26 mouse cellular contexts compared by ENCODE assay signal in the genomic region with DNA sequence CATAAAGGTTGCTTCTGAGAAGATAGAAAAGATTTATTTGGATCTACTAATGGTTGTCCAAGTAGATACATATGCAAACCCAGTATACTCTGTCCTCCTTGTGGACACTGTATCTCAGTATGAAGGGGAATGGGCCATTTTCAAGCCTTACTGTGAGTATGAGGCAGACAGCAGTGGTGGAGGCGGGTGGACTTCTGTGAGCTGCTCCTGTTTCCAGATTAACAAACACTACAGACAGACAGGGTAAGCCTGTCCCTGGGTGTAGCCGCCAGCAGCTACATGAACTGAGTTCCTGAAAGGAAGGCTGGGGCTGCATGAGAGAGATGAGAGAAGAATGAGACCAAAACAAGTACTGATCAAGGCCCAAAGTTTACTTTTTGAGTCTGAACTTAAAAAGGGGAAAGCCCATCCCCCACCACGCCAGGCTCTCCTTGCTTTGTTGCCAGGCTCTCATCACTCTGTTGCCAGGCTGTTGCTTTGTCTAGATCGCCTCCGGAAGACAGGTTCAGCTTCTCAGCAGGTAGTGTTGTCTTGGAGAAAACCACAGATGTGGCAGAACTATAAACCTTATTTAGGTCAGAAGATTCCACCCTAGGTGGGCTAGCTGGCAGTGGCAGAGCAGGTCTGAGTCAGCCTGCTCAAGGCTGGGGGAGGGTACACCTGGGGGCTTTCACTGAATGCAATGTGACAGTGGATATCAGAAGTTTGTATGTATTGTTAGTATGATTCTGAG. TPM values are rescaled to one million over a fixed set of nuclear protein-coding genes. Genes with fewer than 3 reads are reported as not detected.
DNase-seq lines count a peak whose midpoint lies in the region; ATAC-seq lines count a peak whose summit lies in the region.
"Had no signal": no experiment of that assay in that cellular context is flagged by ENCODE, and none has a peak within 500 bp of the region (broad histone marks: within the 10 kb centered on the region; RNA-seq: fewer than 3 reads in every experiment).

Gene 1700093K21Rik (minus strand): TSS at position 683 of the 733 bp plus-strand sequence.

- H3K9me3 ChIP-seq in heart, embryonic 10.5 days, result no peaks in the 10 kb centered on the region
- no peaks in the 10 kb centered on the region for H3K9me3 ChIP-seq in liver, embryonic 11.5 days (ENCODE audit: control insufficient read depth, low read length)
- H3K9me3 ChIP-seq: hindbrain, embryonic 15.5 days; intestine, embryonic 15.5 days; liver, embryonic 12.5 days; neural tube, embryonic 13.5 days had no signal

- H3K4me1 ChIP-seq in heart, embryonic 10.5 days, result peaks cover 7% of the 10 kb centered on the region; the same call in 1 of the 2 replicates
- no peaks in the 10 kb centered on the region for H3K4me1 ChIP-seq in liver, embryonic 11.5 days (replicated peaks; ENCODE audit: control insufficient read depth, insufficient read depth, low read length)
- H3K4me1 ChIP-seq: heart, embryonic 12.5 days; hindbrain, embryonic 15.5 days; intestine, embryonic 15.5 days; liver, embryonic 12.5 days; neural tube, embryonic 13.5 days had no signal

- DNase-seq in heart, adult 11 months, result peak; percentile 45
- DNase-seq in heart, embryonic 10.5 days (ENCODE audit: low spot score), result no peak
- DNase-seq in retina, embryonic 14.5 days (ENCODE audit: low spot score), result peak; percentile 2
- no peak for DNase-seq in retina, postnatal 1 day
- DNase-seq in brain, adult 2 months (ENCODE audit: low read depth, low spot score), result peak; percentile 33
- no peak for DNase-seq in adrenal gland, postnatal 4 days (ENCODE audit: low spot score in 2 of 2)
- no peak for DNase-seq in liver, embryonic 11.5 days (ENCODE audit: low spot score)
- DNase-seq: adrenal gland, postnatal 14 days; cerebellum, adult 8-10 months; gastrocnemius, adult 2 months; heart, postnatal 14 days; kidney, postnatal 36 days; lung, adult 2 months; thymus, adult 18-20 months had no signal

- ATAC-seq in liver, embryonic 11.5 days (replicated peaks; ENCODE audit: low FRiP score), result no peak
- ATAC-seq: forebrain, embryonic 16.5 days; intestine, embryonic 15.5 days; liver, embryonic 12.5 days; Patski had no signal

- H3K4me2 ChIP-seq in liver, embryonic 11.5 days, result no peak within 1 kb of the TSS
- H3K4me2 ChIP-seq: heart, embryonic 12.5 days; hindbrain, embryonic 15.5 days; intestine, embryonic 15.5 days; liver, embryonic 12.5 days; neural tube, embryonic 13.5 days had no signal

- 41% methylated on average over 5 of the region's 5 CpGs for WGBS in heart, embryonic 10.5 days
- 61% methylated on average over 5 of the region's 5 CpGs for WGBS in liver, embryonic 11.5 days

- no peaks in the 10 kb centered on the region for H3K36me3 ChIP-seq in heart, embryonic 10.5 days
- H3K36me3 ChIP-seq in liver, embryonic 11.5 days (ENCODE audit: control insufficient read depth, insufficient read depth, low read length), result no peaks in the 10 kb centered on the region
- H3K36me3 ChIP-seq: heart, embryonic 12.5 days; hindbrain, embryonic 15.5 days; intestine, embryonic 15.5 days; liver, embryonic 12.5 days; neural tube, embryonic 13.5 days had no signal

- no peak within 1 kb of the TSS for H3K9ac ChIP-seq in liver, embryonic 11.5 days (ENCODE audit: low read depth, low read length)
- H3K9ac ChIP-seq: heart, embryonic 12.5 days; hindbrain, embryonic 15.5 days; intestine, embryonic 15.5 days; liver, embryonic 12.5 days; neural tube, embryonic 13.5 days had no signal

- H3K27ac ChIP-seq in heart, embryonic 10.5 days, result no peak within 1 kb of the TSS
- H3K27ac ChIP-seq in liver, embryonic 11.5 days (ENCODE audit: low read depth, low read length), result no peak within 1 kb of the TSS
- H3K27ac ChIP-seq: gastrocnemius, adult 2 months; hindbrain, embryonic 15.5 days; intestine, embryonic 15.5 days; liver, embryonic 12.5 days; neural tube, embryonic 13.5 days had no signal

- no peak within 1 kb of the TSS for H3K4me3 ChIP-seq in heart, embryonic 10.5 days
- no peak within 1 kb of the TSS for H3K4me3 ChIP-seq in liver, embryonic 11.5 days (ENCODE audit: low read depth, low read length)
- H3K4me3 ChIP-seq: gastrocnemius, adult 2 months; heart, embryonic 12.5 days; hindbrain, embryonic 15.5 days; intestine, embryonic 15.5 days; liver, embryonic 12.5 days; neural tube, embryonic 13.5 days had no signal

- no peaks in the 10 kb centered on the region for H3K27me3 ChIP-seq in heart, embryonic 10.5 days (ENCODE audit: insufficient read depth, poor library complexity, severe bottlenecking)
- H3K27me3 ChIP-seq in liver, embryonic 11.5 days (replicated peaks; ENCODE audit: control insufficient read depth, insufficient read depth, low read length), result no peaks in the 10 kb centered on the region
- H3K27me3 ChIP-seq: heart, embryonic 12.5 days; hindbrain, embryonic 15.5 days; intestine, embryonic 15.5 days; liver, embryonic 12.5 days; neural tube, embryonic 13.5 days had no signal

RNA-seq across cellular contexts. Expression of gene 1700093K21Rik, which starts in this region (rescaled TPM):
- not detected in 2 replicates for polyA plus RNA-seq in heart, embryonic 10.5 days (2016; fragmentation: Nextera tagmentation; extraction: Ambion mirVana)
- total RNA-seq in adrenal gland, postnatal 4 days (2021), result not detected
- polyA plus RNA-seq in liver, embryonic 11.5 days (2014; fragmentation: Nextera tagmentation; extraction: Ambion mirVana), result not detected in 2 replicates
- total RNA-seq: adrenal gland, postnatal 14 days; gastrocnemius, adult 2 months; heart, postnatal 14 days; megakaryocyte-erythroid progenitor cell, adult 5-6 weeks; monocyte, adult 5-6 weeks had no signal
- polyA plus RNA-seq: embryonic facial prominence, embryonic 14.5 days; heart, embryonic 12.5 days; intestine, embryonic 15.5 days; kidney, embryonic 14.5 days; limb, embryonic 11.5 days; liver, embryonic 12.5 days; lung, adult 2 months; Patski had no signal

Comparison
In these comparisons a context has a peak if more than half of its experiments do, and no peak if none do; other contexts are left out.
1. DNase-seq: peak in heart, adult 11 months (single experiment), retina, embryonic 14.5 days (single experiment) and brain, adult 2 months (single experiment); none in heart, embryonic 10.5 days (single experiment), retina, postnatal 1 day (single experiment), adrenal gland, postnatal 4 days (0 of 2) and liver, embryonic 11.5 days (single experiment).